Mouse (Mus musculus) thymus, postnatal 36 days (tissue): ENCODE data around the gene Nxph4.

Source experiments
- DNase-seq, 2 experiments: peaks; one replicate each; pipeline ENCODE4 v3.0.0; 2022; ENCODE audit warnings: mixed read lengths in 2 of 2

Nxph4 gene

DNA sequence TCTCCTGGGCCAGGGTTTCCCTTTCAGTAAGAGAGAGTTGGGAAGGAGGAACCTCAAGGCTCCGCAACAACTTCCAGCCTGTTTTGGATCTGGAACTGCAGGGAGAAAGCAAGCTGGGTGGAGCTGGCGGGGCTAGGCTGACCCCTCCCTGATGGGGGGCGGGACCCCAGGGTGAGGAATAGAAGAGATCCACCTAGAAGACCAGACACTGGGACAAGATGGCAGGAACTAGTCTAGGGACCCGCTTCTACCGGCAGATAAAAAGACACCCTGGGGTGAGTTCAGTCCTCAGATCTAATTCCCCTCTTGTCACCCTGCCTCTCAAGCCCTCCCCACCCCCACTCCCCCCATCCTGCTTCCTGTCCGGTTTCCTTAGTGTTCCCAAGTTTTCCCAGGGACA is 19.6 kb downstream of the Nxph4 start, which contains the start of gene Ndufa4l2:
Gene Ndufa4l2, plus strand, starts transcription at position 204 of the 400 bp plus-strand sequence.
- no peak for DNase-seq

DNA sequence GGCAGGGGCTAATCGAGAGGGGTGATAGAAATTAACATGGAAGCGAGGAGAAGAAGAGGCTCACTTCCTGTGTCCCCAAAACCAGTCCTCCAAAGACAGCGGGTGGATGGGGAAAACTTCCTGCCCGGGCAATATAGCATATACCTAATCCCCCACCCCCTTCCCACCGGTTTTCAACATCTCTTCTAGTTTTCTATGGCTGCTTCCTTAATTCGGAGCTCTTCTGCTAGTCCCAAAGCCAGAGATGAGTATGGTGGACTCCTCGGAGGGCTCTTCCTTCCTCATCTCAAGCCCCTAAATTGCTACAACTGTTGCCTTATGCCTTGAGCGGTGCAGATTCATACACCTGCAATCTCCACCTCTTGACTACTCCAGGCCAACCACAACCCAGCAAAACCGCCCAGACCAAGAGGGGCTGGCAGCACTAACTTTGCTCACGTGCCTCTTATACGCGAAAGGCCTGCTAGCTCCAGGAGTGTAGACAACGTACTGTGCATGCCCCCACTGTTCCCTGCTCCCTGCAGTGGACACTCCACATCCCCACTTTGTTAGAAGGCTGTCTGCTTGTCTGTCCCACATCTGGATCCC is 20.2 kb downstream of the Nxph4 start:
- no peak for DNase-seq

DNA sequence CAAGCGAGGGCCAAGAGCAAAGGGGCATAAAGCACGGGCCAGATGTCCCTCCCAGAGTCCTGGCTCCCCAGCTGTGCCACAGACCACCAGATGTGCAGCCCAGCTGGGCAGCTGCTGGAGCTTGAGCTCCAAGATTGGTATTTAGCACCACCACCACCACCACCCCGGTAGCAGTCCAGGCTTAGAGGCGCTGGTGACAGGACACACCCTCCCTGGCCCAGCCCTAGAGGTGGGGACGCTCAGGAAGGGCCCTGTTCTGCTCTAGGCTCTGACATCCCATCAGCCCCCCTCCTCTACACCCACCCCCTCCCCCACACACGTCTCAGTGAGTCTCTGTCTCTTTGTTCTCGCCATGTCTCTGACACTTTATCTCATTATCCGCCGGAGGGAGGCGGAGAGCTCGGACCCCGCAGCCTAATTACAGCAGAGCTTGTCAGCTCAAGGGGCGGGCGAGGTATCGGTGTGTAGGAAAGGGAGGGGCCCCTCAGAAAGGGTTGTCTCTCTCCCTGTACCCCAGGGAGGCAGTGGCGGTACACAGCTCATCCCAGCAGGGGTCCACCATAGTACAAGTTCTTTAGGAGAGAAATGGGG is 20.8 kb downstream of the Nxph4 start:
- DNase-seq: no peak

DNA sequence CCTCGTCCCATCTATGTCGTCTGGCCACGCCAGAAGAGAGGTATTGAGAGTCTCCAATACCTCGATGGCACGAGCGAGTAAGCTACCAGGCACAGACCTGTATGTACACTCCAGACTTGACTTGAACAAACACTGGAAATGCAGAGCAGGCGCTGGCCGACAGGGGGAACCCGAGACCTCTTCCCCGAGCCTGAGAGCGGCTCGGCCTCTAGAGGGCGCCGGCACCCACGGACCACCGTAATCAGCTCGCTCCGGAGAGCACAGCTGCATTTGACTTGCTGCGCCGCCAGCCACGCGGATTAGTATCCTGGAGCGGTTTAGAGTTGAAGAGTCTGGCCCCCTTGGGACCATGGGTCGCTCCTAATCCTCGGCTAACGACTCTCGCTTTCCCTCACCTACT is 21.5 kb downstream of the Nxph4 start:
- DNase-seq: peak; percentile 89 to 95

DNA sequence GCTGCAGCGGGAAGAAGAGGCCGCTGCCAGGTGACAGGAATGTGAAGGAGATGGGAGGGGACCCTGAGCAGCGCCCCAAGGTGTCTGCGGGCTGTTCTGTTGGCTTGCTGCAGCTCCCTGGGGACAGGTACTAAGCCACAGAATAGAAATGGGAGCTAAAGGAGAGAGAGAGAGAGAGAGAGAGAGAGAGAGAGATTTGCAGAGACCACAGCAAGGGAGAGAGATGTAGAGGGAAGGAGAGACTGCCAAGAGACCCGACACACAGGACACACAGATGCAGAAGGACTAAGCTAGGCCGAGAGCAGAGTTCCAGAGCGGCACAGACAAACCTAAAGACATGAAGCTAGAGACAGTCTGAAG is 22.1 kb downstream of the Nxph4 start:
- DNase-seq: no peak

DNA sequence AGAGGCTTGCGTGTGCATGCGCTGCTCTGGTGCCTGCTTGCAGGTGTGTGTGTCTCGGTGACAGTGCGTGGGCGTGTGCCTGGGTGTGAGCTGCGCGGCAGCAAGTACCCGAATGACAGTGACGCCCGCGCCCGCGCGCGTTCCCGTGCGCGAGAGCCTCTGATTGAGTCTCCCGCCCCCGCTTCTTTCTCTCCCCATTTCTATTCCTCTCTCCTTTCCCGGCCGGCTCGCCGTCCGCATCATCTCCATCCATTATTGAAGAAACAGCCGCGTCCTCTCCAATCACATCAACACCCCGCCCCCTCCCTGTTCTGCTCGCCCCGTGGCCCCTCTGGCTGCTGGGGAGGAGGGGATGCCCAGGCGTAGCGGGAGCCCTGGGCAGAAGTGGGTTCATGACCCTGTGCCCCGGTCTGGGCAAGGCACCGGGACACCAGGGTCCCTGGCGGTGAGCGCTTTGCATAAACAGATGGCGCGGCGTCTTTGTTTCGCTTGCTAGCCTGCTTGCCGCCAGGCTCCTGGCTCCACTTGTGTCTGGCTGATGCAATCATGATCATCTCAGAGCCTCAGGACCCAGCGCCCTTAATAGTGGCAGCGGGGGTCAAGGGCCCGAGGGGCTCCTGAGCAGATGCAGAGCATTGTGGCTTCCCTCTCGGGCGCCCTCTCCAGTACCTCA is 22.6 kb downstream of the Nxph4 start:
- peak; percentile 73 to 80 for DNase-seq

DNA sequence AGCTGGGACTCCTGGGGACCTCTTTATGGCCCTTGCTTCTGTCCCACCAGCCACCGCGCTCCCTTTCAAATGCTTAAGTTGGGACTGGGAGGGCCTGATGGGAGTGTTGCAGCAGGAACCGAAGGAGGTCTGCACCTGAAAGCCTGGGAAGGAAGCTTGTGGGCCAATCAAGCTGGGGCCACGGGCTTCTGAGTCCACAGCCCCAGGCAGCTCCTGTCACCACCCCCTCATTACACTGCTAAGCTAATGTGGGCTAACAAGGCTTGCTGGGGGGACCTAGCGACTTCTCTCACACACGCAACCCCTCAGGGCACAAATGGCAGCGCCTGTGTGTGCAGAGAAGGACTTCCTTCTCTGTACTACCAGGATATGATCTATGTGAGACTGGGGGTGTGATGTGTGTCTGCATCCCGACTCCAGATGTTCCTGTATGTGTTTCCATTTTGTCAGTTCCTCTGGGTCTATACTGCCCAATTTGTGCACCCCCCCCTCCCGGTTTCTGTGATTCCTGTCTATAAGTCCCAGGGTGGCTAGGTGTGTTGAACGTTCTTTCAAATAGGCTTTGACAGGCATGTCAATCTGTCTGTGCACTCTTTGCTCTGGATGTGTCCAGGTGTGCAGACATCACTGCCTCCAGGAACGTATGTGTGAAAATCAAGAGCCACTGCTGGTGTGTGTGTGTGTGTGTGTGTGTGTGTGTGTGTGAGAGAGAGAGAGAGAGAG is 23.3 kb downstream of the Nxph4 start:
- DNase-seq: no peak

DNA sequence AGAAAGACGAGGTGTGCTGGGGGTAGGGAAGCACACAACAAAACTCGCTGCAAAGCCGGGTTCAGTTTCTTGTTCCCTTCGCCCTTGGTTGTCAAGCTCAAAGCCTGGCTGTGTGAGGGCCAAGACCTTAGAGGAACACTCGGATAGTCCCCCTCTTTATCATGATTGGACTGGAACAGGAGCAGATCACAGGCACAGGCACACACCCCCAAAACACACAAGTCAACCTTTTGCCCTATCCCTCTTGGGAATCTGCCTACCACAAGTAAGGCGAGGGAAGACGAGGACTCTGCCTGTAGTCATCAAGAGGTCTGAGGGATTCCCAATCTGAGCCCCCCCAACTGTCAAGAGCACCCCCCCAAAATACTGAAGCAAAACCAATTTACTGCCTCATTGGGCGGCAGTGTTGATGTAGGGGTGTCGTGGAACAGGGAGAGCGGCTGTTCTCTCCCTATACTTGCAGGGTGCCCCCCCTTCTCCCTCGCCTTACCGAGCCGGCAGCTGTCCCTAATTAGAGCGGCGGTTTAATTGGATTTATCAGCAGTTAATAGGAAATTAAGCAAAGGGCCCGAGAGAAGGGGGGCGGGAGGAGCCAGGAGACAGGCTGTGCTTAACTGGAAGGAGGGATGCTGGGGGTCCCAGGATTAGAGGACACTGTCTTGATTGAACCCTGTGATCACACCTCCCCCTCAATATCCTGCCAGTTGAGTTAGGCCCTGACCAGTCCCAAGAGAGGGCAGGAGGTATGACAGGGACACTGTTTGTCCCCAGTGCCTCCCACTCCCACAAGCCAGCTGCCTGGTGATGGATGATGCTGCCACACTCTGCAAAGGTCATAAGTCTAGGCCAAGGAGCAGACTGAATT is 24.3 kb downstream of the Nxph4 start:
- DNase-seq: no peak

DNA sequence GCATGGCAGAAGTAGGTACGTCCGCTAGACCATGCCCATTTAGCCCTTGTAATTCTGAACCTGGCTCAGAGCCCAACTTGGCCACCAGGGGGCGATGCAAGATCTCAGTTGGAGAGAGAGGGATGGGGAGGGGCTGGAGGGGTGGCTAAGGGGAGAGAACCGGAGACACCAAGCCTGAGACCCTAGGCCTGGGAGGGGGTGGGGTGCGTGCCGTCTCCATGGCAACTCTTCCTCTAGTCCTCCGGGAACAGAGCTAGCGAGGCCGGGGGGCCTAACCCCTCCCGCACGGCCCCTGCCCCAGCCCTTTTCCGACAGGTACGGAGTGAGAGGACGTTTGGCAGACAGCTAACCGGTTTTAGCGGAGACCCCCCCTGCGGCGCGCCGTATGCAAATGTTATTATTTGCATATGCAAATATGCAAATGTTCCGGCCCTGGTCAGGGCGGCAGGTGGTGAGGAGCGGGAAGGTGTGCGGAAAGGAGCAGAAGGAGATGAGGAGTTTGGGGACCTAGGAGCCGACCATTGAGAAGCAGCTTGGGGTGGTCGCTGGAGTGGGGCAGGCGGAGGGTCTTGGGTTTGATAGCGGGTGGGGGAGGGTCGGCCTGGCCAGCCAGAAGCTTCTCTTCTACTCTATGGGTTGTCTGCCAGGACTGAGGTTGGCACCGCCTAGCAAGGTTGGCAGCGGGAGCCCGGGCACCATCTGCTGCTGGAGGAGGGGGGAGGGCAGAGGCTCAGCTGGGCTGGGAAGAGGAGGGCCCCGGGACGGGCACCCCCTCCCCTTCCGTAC is 25.1 kb downstream of the Nxph4 start:
- peak; percentile 85 to 89 for DNase-seq

DNA sequence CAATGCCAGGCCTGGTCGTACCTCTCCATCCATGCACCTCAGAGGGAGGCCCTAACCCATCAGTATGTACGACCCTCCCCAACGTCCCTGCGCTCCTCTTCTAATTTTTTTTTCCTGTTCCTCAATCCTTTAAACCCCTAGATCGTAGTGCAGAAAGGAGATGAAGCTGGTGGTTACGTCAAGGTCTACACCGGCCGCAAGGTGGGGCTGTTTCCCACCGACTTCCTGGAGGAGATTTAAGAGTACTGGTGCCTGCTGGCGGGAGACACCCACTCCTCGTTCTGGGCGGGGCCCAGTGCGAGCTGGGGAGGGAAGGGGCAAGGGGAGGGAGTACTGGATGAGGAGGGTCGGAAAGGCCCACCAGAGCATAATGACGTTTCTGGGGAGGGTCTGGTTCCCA is 26.1 kb downstream of the Nxph4 start:
- DNase-seq: peak; percentile 84 to 86

DNA sequence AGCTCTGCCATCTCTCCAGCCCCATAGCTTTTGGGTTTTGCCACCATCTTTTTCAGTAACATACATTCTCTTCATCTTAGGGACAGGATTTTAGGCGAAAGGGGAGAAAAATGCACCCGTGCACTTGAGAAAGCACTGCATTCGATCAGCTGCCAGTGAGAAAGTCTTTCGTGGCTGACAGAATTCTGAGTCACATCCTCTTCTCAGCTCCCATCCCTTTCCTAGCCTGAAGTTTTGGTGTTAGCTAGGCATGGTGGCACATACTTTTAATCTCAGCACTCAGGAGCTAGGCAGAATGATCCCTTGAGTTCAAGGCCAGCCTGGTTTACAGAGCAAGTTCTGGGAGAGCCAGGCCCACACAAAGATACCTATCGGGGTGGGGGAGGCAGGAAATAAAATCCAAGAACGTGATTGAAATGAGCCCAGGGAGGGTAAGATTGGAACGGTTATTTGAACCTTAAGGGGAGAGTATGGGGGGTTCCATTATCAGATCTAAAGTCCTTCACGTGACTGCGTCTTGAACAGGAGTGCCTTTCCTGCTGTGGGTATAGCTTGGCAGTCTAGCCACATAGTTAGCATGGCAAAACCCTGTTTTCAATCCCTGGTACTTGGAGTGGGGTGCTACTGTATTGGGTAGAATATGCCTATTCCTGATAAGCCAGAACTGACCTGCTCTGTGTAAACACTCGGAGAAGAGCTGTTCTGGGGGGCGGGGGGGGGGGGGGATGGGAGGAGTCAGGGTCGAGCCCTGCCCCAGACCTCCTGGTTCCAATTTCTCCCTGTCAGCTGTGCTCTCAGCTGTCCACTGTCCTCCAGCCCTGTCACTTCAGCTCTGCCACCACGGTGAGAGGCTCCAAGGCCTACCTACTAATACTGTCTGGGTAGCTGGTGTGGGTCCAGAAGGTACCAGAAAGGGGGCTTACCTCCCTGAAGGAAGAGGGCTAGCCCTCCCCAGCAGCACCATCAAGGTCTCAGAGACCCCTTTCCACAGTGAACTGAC is 33.2 kb downstream of the Nxph4 start, which contains the start of gene Stac3:
Gene Stac3, plus strand, starts transcription at position 793 of the 1,000 bp plus-strand sequence.
- DNase-seq: no peak

DNA sequence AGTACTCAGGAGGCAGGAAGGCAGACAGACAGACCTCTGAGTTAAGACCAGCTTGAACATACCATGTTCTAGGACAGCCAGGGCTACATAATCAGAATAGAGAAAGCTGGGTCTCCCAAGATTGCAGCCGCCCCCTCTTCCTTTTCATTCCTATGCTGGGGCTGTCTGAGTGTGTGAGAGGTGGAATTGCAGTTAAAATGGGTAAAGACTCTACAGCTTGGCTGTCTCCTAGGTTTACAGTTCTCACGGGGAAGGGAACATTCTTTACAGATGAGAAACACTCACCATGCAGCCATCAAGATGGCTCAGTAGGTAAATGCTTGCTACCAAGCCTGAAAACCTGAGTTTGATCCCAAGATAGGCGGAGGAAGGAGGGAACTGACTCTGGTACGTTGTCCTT is 34.3 kb downstream of the Nxph4 start:
- no peak for DNase-seq

DNA sequence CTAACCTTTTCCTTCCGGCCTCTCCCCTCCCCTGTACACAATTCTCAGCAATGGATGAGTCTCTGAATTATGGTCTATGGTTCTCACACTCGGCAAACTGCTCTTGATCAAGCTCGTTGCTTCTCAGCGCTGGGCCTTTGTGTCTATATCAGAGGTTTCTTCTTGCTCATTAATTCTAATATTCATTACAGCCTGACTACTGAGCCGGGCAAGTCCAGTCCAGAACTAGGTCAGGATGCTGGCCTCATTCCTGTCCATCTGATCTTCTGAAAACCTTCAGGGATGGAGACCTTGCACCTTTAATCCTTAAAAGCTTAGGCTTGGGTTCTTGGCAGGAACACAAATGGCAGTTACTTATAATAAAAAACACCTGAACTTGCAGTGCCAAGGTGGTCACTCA is 34.8 kb downstream of the Nxph4 start:
- no peak for DNase-seq

DNA sequence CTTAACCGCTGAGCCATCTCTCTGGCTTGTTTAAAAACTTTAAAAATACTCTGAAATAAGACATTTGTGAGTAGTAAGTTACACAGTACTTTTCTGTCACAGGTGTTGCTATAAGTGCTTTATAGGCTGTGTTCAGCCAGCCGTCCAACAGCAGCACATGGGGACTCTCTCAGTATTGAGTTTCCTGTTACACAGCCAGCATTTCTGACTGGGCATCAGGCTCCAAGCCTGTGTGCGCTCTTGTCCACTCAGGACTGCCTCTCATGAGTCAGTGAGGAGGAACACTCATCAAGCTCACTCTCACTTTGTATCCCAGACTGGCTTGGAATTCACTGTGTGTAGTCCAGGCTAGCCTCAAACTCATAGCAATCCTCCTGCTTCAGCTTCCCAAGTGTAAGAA is 38.2 kb downstream of the Nxph4 start:
- DNase-seq: no peak

DNA sequence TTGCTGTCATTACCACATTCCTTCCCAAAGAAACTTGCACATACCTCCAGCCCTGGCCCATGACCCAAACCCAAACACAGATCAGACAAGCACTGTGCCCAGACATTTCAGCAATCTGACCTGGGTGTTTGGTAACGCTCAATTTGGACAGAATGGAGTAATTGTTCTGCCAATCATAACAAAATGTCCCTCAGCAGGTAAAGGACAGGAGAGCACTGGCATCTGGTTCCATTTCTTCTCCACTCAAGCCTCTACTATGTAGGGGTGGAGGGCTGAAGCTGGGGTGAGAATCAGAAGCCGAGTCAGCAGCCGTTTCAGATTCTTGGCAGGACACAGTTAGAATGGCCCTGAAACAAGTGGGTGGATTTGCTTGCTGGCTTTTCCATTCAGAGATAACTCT is 42.2 kb downstream of the Nxph4 start:
- DNase-seq: no peak

DNA sequence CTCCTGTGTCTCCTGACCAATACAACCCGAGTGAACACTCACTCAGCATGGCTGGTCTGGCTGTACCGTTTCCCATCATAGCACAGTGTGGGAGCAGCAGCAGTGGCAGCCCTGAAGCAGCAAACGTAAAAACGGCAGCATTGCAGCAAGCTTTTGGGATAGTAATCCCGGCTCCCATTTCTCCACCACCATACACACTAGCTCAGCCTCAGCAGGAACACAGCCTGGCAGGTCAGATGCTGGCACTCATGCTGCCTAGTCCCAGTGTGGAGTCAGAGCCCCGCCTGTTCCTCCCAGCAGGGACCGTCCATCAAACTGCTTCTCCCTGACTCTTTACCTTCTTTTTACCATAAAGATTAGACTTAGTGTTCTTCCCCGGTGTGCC is 43.2 kb downstream of the Nxph4 start:
- DNase-seq: no peak

DNA sequence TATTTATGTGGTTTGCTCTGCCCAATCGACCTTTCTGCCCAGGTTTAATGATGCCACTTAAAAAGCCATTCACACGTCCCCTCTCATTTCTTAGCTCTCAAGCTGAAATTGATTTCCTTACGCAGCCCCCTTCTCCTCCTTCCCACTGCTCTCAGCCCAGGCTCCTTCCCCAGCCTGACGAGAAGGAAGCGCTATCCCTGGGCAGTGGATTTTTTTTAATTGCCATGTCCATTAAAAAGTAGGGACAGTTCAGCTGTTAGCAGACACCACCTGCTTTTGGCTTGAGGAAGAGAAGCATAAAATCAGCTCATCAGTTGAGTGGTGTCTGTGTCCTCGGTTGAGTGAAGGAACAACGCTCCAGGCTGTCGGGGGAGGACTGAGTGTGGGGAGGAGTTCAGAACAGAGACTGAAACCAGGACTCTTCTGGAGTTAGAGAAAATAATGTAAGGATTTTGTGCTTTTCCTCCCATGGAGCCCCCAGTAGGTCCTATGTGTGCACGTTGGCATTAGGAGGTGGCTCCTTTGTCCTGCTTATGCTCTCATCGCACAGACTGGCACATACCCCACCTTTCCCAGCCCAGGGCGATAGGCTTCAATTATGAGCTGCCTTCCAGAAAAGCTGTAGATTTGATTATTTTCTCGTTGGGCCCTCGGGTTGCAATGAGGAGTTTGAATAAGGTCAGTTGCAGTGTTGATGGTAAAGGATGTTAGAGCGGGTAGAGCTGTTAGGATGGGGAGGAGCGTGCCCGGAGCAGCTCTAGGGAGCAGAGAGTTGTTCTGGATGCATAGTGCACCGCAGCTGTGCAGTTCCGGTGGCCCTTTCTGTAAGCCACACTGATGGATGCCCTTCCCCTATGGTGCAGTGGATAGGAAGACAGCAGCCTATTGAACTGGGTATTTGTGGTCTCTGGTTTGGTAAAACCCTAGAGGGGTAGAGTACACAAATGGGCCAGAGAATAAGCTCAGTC is 43.9 kb downstream of the Nxph4 start:
- no peak for DNase-seq

DNA sequence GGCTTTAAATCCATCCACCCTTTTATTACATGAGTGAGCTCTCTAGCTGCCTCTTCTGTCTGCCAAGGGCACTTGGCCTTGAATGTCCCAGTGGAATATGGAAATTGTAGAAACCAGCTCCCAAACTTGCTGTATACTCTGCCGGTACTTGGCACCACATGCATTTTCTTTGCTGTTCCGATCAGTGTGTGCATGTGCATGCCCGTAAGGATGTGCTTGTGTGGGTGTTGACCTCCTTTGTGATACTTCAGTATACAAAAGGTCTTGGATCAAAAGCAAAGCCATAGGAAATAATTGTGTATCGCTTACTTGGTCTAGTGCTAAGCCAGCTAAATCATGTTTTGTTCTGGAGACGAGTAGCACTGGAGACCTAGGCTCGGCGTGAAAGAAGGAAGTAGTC is 45.5 kb downstream of the Nxph4 start:
- no peak for DNase-seq

DNA sequence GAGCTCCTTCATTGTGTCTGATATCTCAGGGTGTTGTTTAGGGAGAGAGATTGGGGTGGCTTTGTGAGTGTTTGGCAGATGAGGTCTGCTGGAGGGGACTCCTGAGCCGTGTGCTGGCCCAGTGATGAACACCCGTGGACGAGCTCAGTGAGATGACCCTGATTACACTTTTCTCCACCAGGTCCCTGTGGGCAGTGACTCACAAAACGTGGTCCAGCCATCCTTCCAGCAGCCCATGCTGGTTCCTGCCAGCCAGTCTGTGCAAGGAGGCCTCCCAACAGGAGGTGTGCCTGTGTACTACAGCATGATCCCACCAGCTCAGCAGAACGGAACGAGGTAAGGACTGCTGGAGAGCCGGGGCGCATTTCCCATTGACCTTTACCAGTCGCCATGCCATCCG is 49.1 kb downstream of the Nxph4 start:
- no peak for DNase-seq
